11 mouse cellular contexts compared by ENCODE assay signal in genomic region chr13:101855141-101855540, GRCm38 (mm10).
DNase-seq lines count a peak whose midpoint lies in the region; ATAC-seq and TF ChIP-seq lines count a peak whose summit lies in the region.
"Had no signal": no experiment of that assay in that cellular context is flagged by ENCODE, and none has a peak within 500 bp of the region (broad histone marks: within the 10 kb centered on the region; RNA-seq: fewer than 3 reads in every experiment).

No protein-coding gene starts in this region.

- DNase-seq in embryonic facial prominence, embryonic 14.5 days (ENCODE audit: low spot score) = peak; percentile 57
- no peak for DNase-seq in embryonic facial prominence, embryonic 10.5 days (ENCODE audit: low spot score)
- DNase-seq in kidney, postnatal 10 days = peak; percentile 26
- no peak for DNase-seq in kidney, postnatal 14 days
- DNase-seq in forebrain, postnatal 0 days = peak; percentile 86
- DNase-seq in left cerebral cortex, postnatal 25 days (ENCODE audit: low spot score in 2 of 2) = peak; percentile 22 to 50
- no peak for DNase-seq in adrenal gland, adult 18-20 months (ENCODE audit: low spot score in 2 of 2)

- H3K9me3 ChIP-seq in embryonic facial prominence, embryonic 14.5 days (ENCODE audit: control insufficient read depth, low read length) = 0 out of 2 replicates have a peak, but pooled peaks cover 6% of the 10 kb centered on the region
- no peaks in the 10 kb centered on the region for H3K9me3 ChIP-seq in embryonic facial prominence, embryonic 10.5 days
- H3K9me3 ChIP-seq in forebrain, postnatal 0 days (ENCODE audit: low read length) = no peaks in the 10 kb centered on the region
- H3K9me3 ChIP-seq: hindbrain, embryonic 12.5 days; limb, embryonic 10.5 days had no signal

- no peaks in the 10 kb centered on the region for H3K27me3 ChIP-seq in embryonic facial prominence, embryonic 14.5 days (replicated peaks; ENCODE audit: control insufficient read depth, insufficient read depth, low read length)
- no peaks in the 10 kb centered on the region for H3K27me3 ChIP-seq in embryonic facial prominence, embryonic 10.5 days (replicated peaks; ENCODE audit: low read depth, poor library complexity, severe bottlenecking)
- no peaks in the 10 kb centered on the region for H3K27me3 ChIP-seq in forebrain, postnatal 0 days (ENCODE audit: insufficient read depth, low read length)
- H3K27me3 ChIP-seq: hindbrain, embryonic 12.5 days had no signal

- TF ChIP-seq CTCF in forebrain, postnatal 0 days (IDR thresholded peaks at IDR 0.05; ENCODE audit: low read depth) = no peak

- H3K9ac ChIP-seq in embryonic facial prominence, embryonic 14.5 days (ENCODE audit: low read depth, low read length) = no peak overlapping the region
- no peak overlapping the region for H3K9ac ChIP-seq in forebrain, postnatal 0 days
- H3K9ac ChIP-seq: hindbrain, embryonic 12.5 days had no signal

- no peak for ATAC-seq in embryonic facial prominence, embryonic 14.5 days (ENCODE audit: low read depth)
- peak; percentile 90 for ATAC-seq in forebrain, postnatal 0 days
- ATAC-seq in erythroid progenitor cell, adult 5-6 weeks (replicated peaks; ENCODE audit: low FRiP score, poor library complexity, severe bottlenecking) = no peak

- WGBS in embryonic facial prominence, embryonic 14.5 days = 70% methylated on average over 9 of the region's 9 CpGs
- WGBS in embryonic facial prominence, embryonic 10.5 days = 88% methylated on average over 9 of the region's 9 CpGs
- 44% methylated on average over 9 of the region's 9 CpGs for WGBS in forebrain, postnatal 0 days

- no peaks in the 10 kb centered on the region for H3K4me1 ChIP-seq in embryonic facial prominence, embryonic 14.5 days (ENCODE audit: control insufficient read depth, insufficient read depth, low read length)
- H3K4me1 ChIP-seq in embryonic facial prominence, embryonic 10.5 days = no peaks in the 10 kb centered on the region
- H3K4me1 ChIP-seq in forebrain, postnatal 0 days (ENCODE audit: insufficient read depth) = no peaks in the 10 kb centered on the region
- H3K4me1 ChIP-seq: hindbrain, embryonic 12.5 days; limb, embryonic 10.5 days had no signal

- H3K4me3 ChIP-seq in embryonic facial prominence, embryonic 14.5 days (ENCODE audit: low read depth, low read length) = no peak overlapping the region
- no peak overlapping the region for H3K4me3 ChIP-seq in embryonic facial prominence, embryonic 10.5 days
- no peak overlapping the region for H3K4me3 ChIP-seq in forebrain, postnatal 0 days (ENCODE audit: low read depth, low read length)
- H3K4me3 ChIP-seq: hindbrain, embryonic 12.5 days; limb, embryonic 10.5 days had no signal

- H3K36me3 ChIP-seq in embryonic facial prominence, embryonic 14.5 days (ENCODE audit: control insufficient read depth, insufficient read depth, low read length) = no peaks in the 10 kb centered on the region
- no peaks in the 10 kb centered on the region for H3K36me3 ChIP-seq in embryonic facial prominence, embryonic 10.5 days (replicated peaks)
- no peaks in the 10 kb centered on the region for H3K36me3 ChIP-seq in forebrain, postnatal 0 days (ENCODE audit: insufficient read depth)
- H3K36me3 ChIP-seq: hindbrain, embryonic 12.5 days; limb, embryonic 10.5 days had no signal

- no peak overlapping the region for H3K4me2 ChIP-seq in embryonic facial prominence, embryonic 14.5 days (ENCODE audit: low read depth, low read length)
- no peak overlapping the region for H3K4me2 ChIP-seq in forebrain, postnatal 0 days (ENCODE audit: low read depth)
- H3K4me2 ChIP-seq: hindbrain, embryonic 12.5 days had no signal

- intact Hi-C loops in left cerebral cortex, postnatal 25 days (cut with DNase I) = no loop called here

- no peak overlapping the region for H3K27ac ChIP-seq in embryonic facial prominence, embryonic 14.5 days (replicated peaks; ENCODE audit: low read depth, low read length)
- H3K27ac ChIP-seq in embryonic facial prominence, embryonic 10.5 days (replicated peaks) = no peak overlapping the region
- no peak overlapping the region for H3K27ac ChIP-seq in forebrain, postnatal 0 days (ENCODE audit: low read depth, low read length)
- H3K27ac ChIP-seq: hindbrain, embryonic 12.5 days; limb, embryonic 10.5 days; macrophage had no signal

Comparison
In these comparisons a context has a peak if more than half of its experiments do, and no peak if none do; other contexts are left out.
1. DNase-seq: peak in embryonic facial prominence, embryonic 14.5 days (single experiment), kidney, postnatal 10 days (single experiment), forebrain, postnatal 0 days (single experiment) and left cerebral cortex, postnatal 25 days (2 of 2); none in embryonic facial prominence, embryonic 10.5 days (single experiment), kidney, postnatal 14 days (single experiment) and adrenal gland, adult 18-20 months (0 of 2).